7 mouse cellular contexts compared by ENCODE assay signal in the genomic region with DNA sequence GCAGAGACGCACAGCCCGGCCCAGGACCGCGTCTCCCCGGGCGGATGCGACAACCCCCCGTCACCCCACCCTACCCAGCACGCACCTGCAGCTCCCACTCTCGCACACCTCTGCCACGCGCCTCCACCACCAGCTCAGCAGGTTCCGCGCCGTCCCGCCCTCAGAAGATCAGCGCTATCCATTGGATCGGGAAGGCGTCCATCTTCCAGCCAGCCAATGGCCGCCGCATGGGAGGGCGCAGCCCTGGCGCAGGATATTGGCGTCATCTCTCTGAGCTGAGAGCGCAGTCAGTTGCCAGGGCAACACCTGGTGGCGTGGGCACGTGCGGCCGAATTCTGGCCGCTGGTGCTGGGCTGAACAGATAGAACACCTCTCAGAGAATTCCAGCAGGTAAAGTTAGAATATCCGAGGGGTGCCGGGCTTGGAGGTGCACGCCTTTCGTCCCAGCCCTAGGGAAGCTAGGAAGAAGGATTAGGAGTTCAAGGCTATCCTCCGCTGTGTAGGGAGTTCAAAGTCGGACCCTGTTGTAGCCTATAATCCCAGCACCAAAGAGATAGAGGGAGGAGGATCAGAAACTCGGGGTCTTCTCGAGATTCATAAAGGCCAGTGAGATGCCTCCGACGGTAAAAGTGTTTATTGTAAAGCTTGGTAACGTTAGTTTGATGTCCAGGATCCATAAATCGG. TPM values are rescaled to one million over a fixed set of nuclear protein-coding genes. Genes with fewer than 3 reads are reported as not detected.
DNase-seq lines count a peak whose midpoint lies in the region; ATAC-seq lines count a peak whose summit lies in the region.

Gene 3110082I17Rik, minus strand, starts transcription at position 144 of the 684 bp plus-strand sequence.

- H3K9me3 ChIP-seq in embryonic facial prominence, embryonic 11.5 days (replicated peaks; ENCODE audit: control insufficient read depth, low read length), result no peaks in the 10 kb centered on the region
- no peaks in the 10 kb centered on the region for H3K9me3 ChIP-seq in limb, embryonic 10.5 days (replicated peaks)
- H3K9me3 ChIP-seq in midbrain, embryonic 13.5 days, result no peaks in the 10 kb centered on the region

- 3% methylated on average over 42 of the region's 42 CpGs for WGBS in embryonic facial prominence, embryonic 11.5 days
- WGBS in limb, embryonic 10.5 days, result 4% methylated on average over 42 of the region's 42 CpGs
- 4% methylated on average over 42 of the region's 42 CpGs for whole genome bisulfite sequencing in midbrain, embryonic 13.5 days

- no peaks in the 10 kb centered on the region for H3K4me1 ChIP-seq in embryonic facial prominence, embryonic 11.5 days (ENCODE audit: control insufficient read depth, insufficient read depth, low read length)
- H3K4me1 ChIP-seq in limb, embryonic 10.5 days, result peaks cover 9% of the 10 kb centered on the region
- H3K4me1 ChIP-seq in midbrain, embryonic 13.5 days (replicated peaks), result peaks cover 17% of the 10 kb centered on the region

- H3K9ac ChIP-seq in embryonic facial prominence, embryonic 11.5 days (replicated peaks; ENCODE audit: low read length), result peak within 1 kb of the TSS; percentile 62
- peak within 1 kb of the TSS; percentile 68 for H3K9ac ChIP-seq in midbrain, embryonic 13.5 days (replicated peaks)

- H3K4me2 ChIP-seq in embryonic facial prominence, embryonic 11.5 days (ENCODE audit: low read depth, low read length), result peak within 1 kb of the TSS; percentile 88
- H3K4me2 ChIP-seq in midbrain, embryonic 13.5 days (replicated peaks), result peak within 1 kb of the TSS; percentile 77

- peak; percentile 97 for ATAC-seq in embryonic facial prominence, embryonic 11.5 days (replicated peaks; ENCODE audit: insufficient number of reproducible peaks, low FRiP score, low TSS enrichment, low read depth)
- peak; percentile 98 for ATAC-seq in granulocyte monocyte progenitor cell, adult 5-6 weeks (replicated peaks; ENCODE audit: poor library complexity, severe bottlenecking)
- ATAC-seq in midbrain, embryonic 13.5 days, result peak; percentile 100

- H3K27ac ChIP-seq in embryonic facial prominence, embryonic 11.5 days (replicated peaks; ENCODE audit: low read depth, low read length), result no peak within 1 kb of the TSS
- peak within 1 kb of the TSS; percentile 59 for H3K27ac ChIP-seq in limb, embryonic 10.5 days
- no peak within 1 kb of the TSS for H3K27ac ChIP-seq in midbrain, embryonic 13.5 days

- H3K4me3 ChIP-seq in embryonic facial prominence, embryonic 11.5 days (ENCODE audit: low read depth, low read length), result peak within 1 kb of the TSS; percentile 65
- H3K4me3 ChIP-seq in limb, embryonic 10.5 days, result peak within 1 kb of the TSS; percentile 80
- peak within 1 kb of the TSS; percentile 70 for H3K4me3 ChIP-seq in midbrain, embryonic 13.5 days (replicated peaks)

- DNase-seq in adrenal gland, postnatal 14 days, result peak; percentile 99
- peak; percentile 98 for DNase-seq in embryonic facial prominence, embryonic 11.5 days (ENCODE audit: low spot score)
- DNase-seq in kidney, adult 11 months, result peak; percentile 97
- peak; percentile 97 for DNase-seq in limb, embryonic 10.5 days (ENCODE audit: low spot score)
- peak; percentile 89 for DNase-seq in spleen, adult 12 weeks (ENCODE audit: low spot score)

- H3K27me3 ChIP-seq in embryonic facial prominence, embryonic 11.5 days (ENCODE audit: control insufficient read depth, insufficient read depth, low read length), result no peaks in the 10 kb centered on the region
- no peaks in the 10 kb centered on the region for H3K27me3 ChIP-seq in limb, embryonic 10.5 days (ENCODE audit: low read depth, poor library complexity, severe bottlenecking)
- no peaks in the 10 kb centered on the region for H3K27me3 ChIP-seq in midbrain, embryonic 13.5 days

- H3K36me3 ChIP-seq in embryonic facial prominence, embryonic 11.5 days (replicated peaks; ENCODE audit: control insufficient read depth, insufficient read depth, low read depth, low read length), result no peaks in the 10 kb centered on the region
- peaks cover 22% of the 10 kb centered on the region for H3K36me3 ChIP-seq in limb, embryonic 10.5 days
- peaks cover 3% of the 10 kb centered on the region; the same call in 1 of the 2 replicates for H3K36me3 ChIP-seq in midbrain, embryonic 13.5 days

RNA-seq across cellular contexts. Expression of gene 3110082I17Rik, which starts in this region (rescaled TPM):
- total RNA-seq in adrenal gland, postnatal 14 days (2021), result 9.6 and 11.2 TPM in 2 replicates
- polyA plus RNA-seq in embryonic facial prominence, embryonic 11.5 days (2014; fragmentation: Nextera tagmentation; extraction: Ambion mirVana), result 27.1 and 28.8 TPM in 2 replicates
- 25.0 and 44.6 TPM in 2 replicates for total RNA-seq in granulocyte monocyte progenitor cell, adult 5-6 weeks (2014; fragmentation: Nextera tagmentation)
- 52.1 and 54.1 TPM in 2 replicates for total RNA-seq in granulocyte monocyte progenitor cell, adult 5-6 weeks (2017)
- polyA plus RNA-seq in limb, embryonic 10.5 days (2016; fragmentation: Nextera tagmentation; extraction: Ambion mirVana), result 51.6 and 60.2 TPM in 2 replicates
- 17.3 and 19.5 TPM in 2 replicates for polyA plus RNA-seq in midbrain, embryonic 13.5 days (2015; fragmentation: Nextera tagmentation; extraction: Ambion mirVana)
